In genomic region chr6:52164626-52165440, GRCm38 (mm10) we compare ENCODE assay signal across 8 mouse cellular contexts. TPM values are rescaled to one million over a fixed set of nuclear protein-coding genes. Genes with fewer than 3 reads are reported as not detected.
A peak's percentile ranks its signal among the peaks of the same experiment; 100 is the strongest.
DNase-seq lines count a peak whose midpoint lies in the region; ATAC-seq and TF ChIP-seq lines count a peak whose summit lies in the region.

Gene Hoxa2 (minus strand): TSS chr6:52164831.

- no peaks in the 10 kb centered on the region for H3K36me3 ChIP-seq in forebrain, postnatal 0 days (ENCODE audit: insufficient read depth)
- H3K36me3 ChIP-seq in forebrain, embryonic 16.5 days (ENCODE audit: control insufficient read depth, insufficient read depth): no peaks in the 10 kb centered on the region
- H3K36me3 ChIP-seq in hindbrain, embryonic 16.5 days (ENCODE audit: control insufficient read depth, insufficient read depth, low read length): no peaks in the 10 kb centered on the region
- no peaks in the 10 kb centered on the region for H3K36me3 ChIP-seq in liver, embryonic 16.5 days (ENCODE audit: control insufficient read depth, insufficient read depth)
- no peaks in the 10 kb centered on the region for H3K36me3 ChIP-seq in forebrain, embryonic 12.5 days (replicated peaks)

- DNase-seq in forebrain, postnatal 0 days: peak; percentile 18
- peak; percentile 85 for DNase-seq in adipocyte (ENCODE audit: low spot score)
- DNase-seq in layer of hippocampus, adult 9-10 months (ENCODE audit: low spot score): no peak
- no peak for DNase-seq in frontal cortex, postnatal 10 days (ENCODE audit: low spot score in 2 of 2)

- under 1% methylated on average over 25 of the region's 25 CpGs for WGBS in forebrain, postnatal 0 days
- WGBS in forebrain, embryonic 16.5 days: under 1% methylated on average over 25 of the region's 25 CpGs
- WGBS in hindbrain, embryonic 16.5 days: under 1% methylated on average over 25 of the region's 25 CpGs
- WGBS in liver, embryonic 16.5 days (ENCODE audit: insufficient replicate concordance): 2% methylated on average over 25 of the region's 25 CpGs
- under 1% methylated on average over 25 of the region's 25 CpGs for WGBS in forebrain, embryonic 12.5 days

- no peak within 1 kb of the TSS for H3K9ac ChIP-seq in forebrain, postnatal 0 days
- H3K9ac ChIP-seq in forebrain, embryonic 16.5 days (replicated peaks; ENCODE audit: low read depth, low read length): no peak within 1 kb of the TSS
- peak within 1 kb of the TSS; percentile 83 for H3K9ac ChIP-seq in hindbrain, embryonic 16.5 days (ENCODE audit: low read depth, low read length)
- H3K9ac ChIP-seq in liver, embryonic 16.5 days (ENCODE audit: low read depth, low read length): no peak within 1 kb of the TSS
- H3K9ac ChIP-seq in forebrain, embryonic 12.5 days: no peak within 1 kb of the TSS

- no peaks in the 10 kb centered on the region for H3K4me1 ChIP-seq in forebrain, postnatal 0 days (ENCODE audit: insufficient read depth)
- H3K4me1 ChIP-seq in forebrain, embryonic 16.5 days (replicated peaks; ENCODE audit: control insufficient read depth, insufficient read depth, low read length): no peaks in the 10 kb centered on the region
- peaks cover under 1% of the 10 kb centered on the region; the same call in 1 of the 2 replicates for H3K4me1 ChIP-seq in hindbrain, embryonic 16.5 days (ENCODE audit: control insufficient read depth, insufficient read depth, low read depth, low read length)
- H3K4me1 ChIP-seq in liver, embryonic 16.5 days (ENCODE audit: control insufficient read depth, low read depth, low read length): no peaks in the 10 kb centered on the region
- H3K4me1 ChIP-seq in forebrain, embryonic 12.5 days: no peaks in the 10 kb centered on the region; the same call in 1 of the 2 replicates

- no peak within 1 kb of the TSS for H3K4me3 ChIP-seq in forebrain, postnatal 0 days (ENCODE audit: low read depth, low read length)
- no peak within 1 kb of the TSS for H3K4me3 ChIP-seq in forebrain, embryonic 16.5 days (replicated peaks; ENCODE audit: low read length)
- peak within 1 kb of the TSS; percentile 57 for H3K4me3 ChIP-seq in hindbrain, embryonic 16.5 days (ENCODE audit: low read length)
- H3K4me3 ChIP-seq in liver, embryonic 16.5 days (ENCODE audit: low read depth, low read length): peak within 1 kb of the TSS; percentile 30
- no peak within 1 kb of the TSS for H3K4me3 ChIP-seq in forebrain, embryonic 12.5 days (replicated peaks)

- TF ChIP-seq CTCF in forebrain, postnatal 0 days (IDR thresholded peaks at IDR 0.05; ENCODE audit: low read depth): no peak

- H3K4me2 ChIP-seq in forebrain, postnatal 0 days (ENCODE audit: low read depth): no peak within 1 kb of the TSS
- no peak within 1 kb of the TSS for H3K4me2 ChIP-seq in forebrain, embryonic 16.5 days (ENCODE audit: low read length)
- H3K4me2 ChIP-seq in hindbrain, embryonic 16.5 days (ENCODE audit: low read length): peak within 1 kb of the TSS; percentile 80
- H3K4me2 ChIP-seq in liver, embryonic 16.5 days (ENCODE audit: low read depth, low read length): 0 out of 2 replicates have a peak within 1 kb of the TSS, but pooled peaks have one; percentile 0
- H3K4me2 ChIP-seq in forebrain, embryonic 12.5 days: no peak within 1 kb of the TSS

- H3K27me3 ChIP-seq in forebrain, postnatal 0 days (ENCODE audit: insufficient read depth, low read length): peaks cover 88% of the 10 kb centered on the region
- H3K27me3 ChIP-seq in forebrain, embryonic 16.5 days (replicated peaks; ENCODE audit: control insufficient read depth, insufficient read depth, low read length): peaks cover 84% of the 10 kb centered on the region
- peaks cover 3% of the 10 kb centered on the region; the same call in 1 of the 2 replicates for H3K27me3 ChIP-seq in hindbrain, embryonic 16.5 days (replicated peaks; ENCODE audit: control insufficient read depth, insufficient read depth, low read length)
- peaks cover 93% of the 10 kb centered on the region for H3K27me3 ChIP-seq in liver, embryonic 16.5 days (ENCODE audit: control insufficient read depth, insufficient read depth, low read depth, low read length)
- peaks cover 94% of the 10 kb centered on the region for H3K27me3 ChIP-seq in forebrain, embryonic 12.5 days

- ATAC-seq in forebrain, postnatal 0 days: no peak
- no peak for ATAC-seq in forebrain, embryonic 16.5 days
- peak; percentile 72 for ATAC-seq in hindbrain, embryonic 16.5 days
- no peak for ATAC-seq in liver, embryonic 16.5 days (ENCODE audit: low read depth)
- no peak for ATAC-seq in forebrain, embryonic 12.5 days (ENCODE audit: low FRiP score)

- H3K27ac ChIP-seq in forebrain, postnatal 0 days (ENCODE audit: low read depth, low read length): no peak within 1 kb of the TSS
- H3K27ac ChIP-seq in forebrain, embryonic 16.5 days (ENCODE audit: low read length): no peak within 1 kb of the TSS
- H3K27ac ChIP-seq in hindbrain, embryonic 16.5 days (ENCODE audit: low read depth, low read length): peak within 1 kb of the TSS; percentile 97
- H3K27ac ChIP-seq in liver, embryonic 16.5 days (ENCODE audit: low read length): no peak within 1 kb of the TSS
- H3K27ac ChIP-seq in forebrain, embryonic 12.5 days: no peak within 1 kb of the TSS

- no peaks in the 10 kb centered on the region for H3K9me3 ChIP-seq in forebrain, postnatal 0 days (ENCODE audit: low read length)
- H3K9me3 ChIP-seq in forebrain, embryonic 16.5 days (ENCODE audit: control insufficient read depth, low read length): no peaks in the 10 kb centered on the region
- H3K9me3 ChIP-seq in hindbrain, embryonic 16.5 days (ENCODE audit: control insufficient read depth, low read length): no peaks in the 10 kb centered on the region
- H3K9me3 ChIP-seq in liver, embryonic 16.5 days (replicated peaks; ENCODE audit: control insufficient read depth, low read length): no peaks in the 10 kb centered on the region
- no peaks in the 10 kb centered on the region for H3K9me3 ChIP-seq in forebrain, embryonic 12.5 days

RNA-seq across cellular contexts. Expression of gene Hoxa2, which starts in this region (rescaled TPM):
- total RNA-seq in forebrain, postnatal 0 days (2014; rRNA removed): not detected in 2 replicates
- polyA plus RNA-seq in forebrain, postnatal 0 days (2015; fragmentation: Nextera tagmentation; extraction: Ambion mirVana): not detected in 2 replicates
- polyA plus RNA-seq in forebrain, embryonic 16.5 days (2015; fragmentation: Nextera tagmentation; extraction: Ambion mirVana): not detected in 2 replicates
- 20.3 and 22.5 TPM in 2 replicates for polyA plus RNA-seq in hindbrain, embryonic 16.5 days (2015; fragmentation: Nextera tagmentation; extraction: Ambion mirVana)
- polyA plus RNA-seq in liver, embryonic 16.5 days (2015; fragmentation: Nextera tagmentation; extraction: Ambion mirVana): 0.22 and 0.44 TPM in 2 replicates
- polyA plus RNA-seq in forebrain, embryonic 12.5 days (2016; fragmentation: Nextera tagmentation; extraction: Ambion mirVana): not detected in 2 replicates

Comparison
In these comparisons a context has a peak if more than half of its experiments do, and no peak if none do; other contexts are left out.
1. RNA of gene Hoxa2 (polyA plus RNA-seq): 20.3 to 22.5 TPM in hindbrain, embryonic 16.5 days; 0.22 to 0.44 TPM in liver, embryonic 16.5 days, not detected in forebrain, postnatal 0 days, not detected in forebrain, embryonic 16.5 days and not detected in forebrain, embryonic 12.5 days; every median in the first group is over 10 times any median in the second.
2. Peak in DNase-seq in forebrain, postnatal 0 days; RNA of the gene not detected or under 1 TPM.
3. H3K4me2 ChIP-seq: peak in hindbrain, embryonic 16.5 days (single experiment) and liver, embryonic 16.5 days (single experiment); none in forebrain, postnatal 0 days (single experiment), forebrain, embryonic 16.5 days (single experiment) and forebrain, embryonic 12.5 days (single experiment).
4. H3K4me3 ChIP-seq: peak in hindbrain, embryonic 16.5 days (single experiment) and liver, embryonic 16.5 days (single experiment); none in forebrain, postnatal 0 days (single experiment), forebrain, embryonic 16.5 days (single experiment) and forebrain, embryonic 12.5 days (single experiment).